Mouse (Mus musculus) liver, adult 2 months (tissue): Measurements from ENCODE around the gene Pnrc1. TPM values are rescaled to one million over a fixed set of nuclear protein-coding genes. Genes with fewer than 3 reads are reported as not detected.
A peak's percentile ranks its signal among the peaks of the same experiment; 100 is the strongest.

Experiments
- DNase-seq: peaks from one replicate; pipeline ENCODE4 v3.0.0-alpha.2; 2011; ENCODE audit warnings: low read depth, low spot score; ENCODE audit errors: extremely low read depth
- H3K27ac ChIP-seq: fragments of 200-500 bp; replicated peaks from 2 replicates; pipeline ENCODE4 v1.5.1; 2012; ENCODE audit warnings: low read depth, mild to moderate bottlenecking, control low read depth, inconsistent platforms, low read length; ENCODE audit not compliant: insufficient read depth
- H3K27me3 ChIP-seq: fragments of 200-500 bp; 2 replicates; pipeline ENCODE4 v1.6.1; 2012; ENCODE audit warnings: mild to moderate bottlenecking, moderate library complexity, low read length, inconsistent platforms; ENCODE audit not compliant: control insufficient read depth, insufficient read depth
- H3K36me3 ChIP-seq: fragments of 200-500 bp; 2 replicates; pipeline ENCODE4 v1.6.1; 2012; ENCODE audit warnings: low read length, inconsistent platforms; ENCODE audit not compliant: control insufficient read depth, insufficient read depth
- H3K4me1 ChIP-seq: fragments of 200-500 bp; 2 replicates; pipeline ENCODE4 v1.6.1; 2011; ENCODE audit warnings: low read length; ENCODE audit not compliant: control insufficient read depth, insufficient read depth
- H3K4me3 ChIP-seq: fragments of 200-500 bp; 2 replicates; pipeline ENCODE4 v1.5.1; 2011; ENCODE audit warnings: low read depth, mild to moderate bottlenecking, control low read depth, low read length, moderate library complexity; ENCODE audit not compliant: insufficient read depth
- H3K79me2 ChIP-seq: fragments of 200-500 bp; 2 replicates; pipeline ENCODE4 v1.6.1; 2012; ENCODE audit warnings: inconsistent platforms, mild to moderate bottlenecking, low read length, moderate library complexity; ENCODE audit not compliant: control insufficient read depth, insufficient read depth
- H3K9ac ChIP-seq: fragments of 200-500 bp; 2 replicates; pipeline ENCODE4 v1.6.1; 2012; ENCODE audit warnings: low read depth, mild to moderate bottlenecking, control low read depth, inconsistent platforms, low read length
- CTCF ChIP-seq: fragments of 200-500 bp; IDR thresholded peaks from 2 replicates; pipeline ENCODE4 v1.5.1; 2011; ENCODE audit warnings: low read depth, low read length, control low read depth
- POLR2A ChIP-seq: fragments of 200-500 bp; IDR thresholded peaks from 2 replicates; pipeline ENCODE4 v1.6.1; 2011; ENCODE audit warnings: low read length, control low read depth; ENCODE audit not compliant: insufficient read depth; ENCODE audit errors: extremely low read depth
- WGBS: fragments of 180-500 bp; shearing (Covaris S2); methylation state at CpG from one replicate; pipeline ENCODE4 v1.1.7; 2018; 5-methylcytosine and 5-hydroxymethylcytosine counted together
- polyA plus RNA-seq: library from polyadenylated mRNA; depleted of rRNA; stranded (reverse); fragments of >200 nt; gene quantifications from 2 replicates; pipeline ENCODE4 v1.2.3, GENCODE M21; 2012
- total RNA-seq: library from RNA; depleted of rRNA; stranded (reverse); fragments of >200 nt; gene quantifications from 2 replicates; pipeline ENCODE4 v1.2.3, GENCODE M21; 2014

Gene Pnrc1
- total and polyA plus RNA-seq, 2 experiments = 29.6 to 48.5 TPM

- no peak overlapping the region for H3K27ac ChIP-seq
- 41% methylated on average over 12 of the region's 12 CpGs for WGBS
Measured at GRCm38 (mm10) chr4:33243016-33243758, 46.8 kb downstream of the Pnrc1 start.

GRCm38 (mm10) chr4:33242536-33242935 lies 47.4 kb downstream of the Pnrc1 start:
- TF ChIP-seq CTCF (no peak), POLR2A (no peak)
- H3K27me3 ChIP-seq = no peaks in the 10 kb centered on the region
- H3K4me3 ChIP-seq = no peak overlapping the region
- 40% methylated on average over 5 of the region's 5 CpGs for WGBS
- H3K36me3 ChIP-seq = peaks cover 19% of the 10 kb centered on the region
- H3K79me2 ChIP-seq = peaks cover 3% of the 10 kb centered on the region; the same call in 1 of the 2 replicates
- peak; percentile 66 for DNase-seq
- no peak overlapping the region for H3K27ac ChIP-seq
- H3K4me1 ChIP-seq = peaks cover 6% of the 10 kb centered on the region
- H3K9ac ChIP-seq = no peak overlapping the region

More at GRCm38 (mm10) chr4:33243016-33243758, 46.8 kb downstream of the Pnrc1 start:
- no peak for TF ChIP-seq POLR2A
- TF ChIP-seq CTCF = no peak
- no peaks in the 10 kb centered on the region for H3K27me3 ChIP-seq
- H3K36me3 ChIP-seq = peaks cover 19% of the 10 kb centered on the region
- peaks cover 7% of the 10 kb centered on the region; the same call in 1 of the 2 replicates for H3K79me2 ChIP-seq
- no peak overlapping the region for H3K9ac ChIP-seq
- peaks cover 6% of the 10 kb centered on the region for H3K4me1 ChIP-seq
- H3K4me3 ChIP-seq = no peak overlapping the region
- peak; percentile 42 for DNase-seq

GRCm38 (mm10) chr4:33230881-33231280 lies 59.1 kb downstream of the Pnrc1 start:
- DNase-seq = peak; percentile 65
- no peaks in the 10 kb centered on the region for H3K79me2 ChIP-seq
- H3K27ac ChIP-seq = no peak overlapping the region
- 88% methylated on average over 18 of the region's 18 CpGs for WGBS
- no peaks in the 10 kb centered on the region for H3K36me3 ChIP-seq
- no peak overlapping the region for H3K4me3 ChIP-seq
- peaks cover 3% of the 10 kb centered on the region; the same call in 1 of the 2 replicates for H3K4me1 ChIP-seq
- TF ChIP-seq CTCF (no peak), POLR2A (no peak)
- no peaks in the 10 kb centered on the region for H3K27me3 ChIP-seq
- no peak overlapping the region for H3K9ac ChIP-seq

GRCm38 (mm10) chr4:33229639-33230038 lies 60.3 kb downstream of the Pnrc1 start:
- H3K36me3 ChIP-seq = no peaks in the 10 kb centered on the region
- no peak for TF ChIP-seq CTCF
- TF ChIP-seq POLR2A = no peak
- peaks cover 3% of the 10 kb centered on the region; the same call in 1 of the 2 replicates for H3K4me1 ChIP-seq
- no peak overlapping the region for H3K27ac ChIP-seq
- no peak overlapping the region for H3K4me3 ChIP-seq
- DNase-seq = peak; percentile 83
- no peaks in the 10 kb centered on the region for H3K27me3 ChIP-seq
- 54% methylated on average over 4 of the region's 4 CpGs for WGBS
- no peak overlapping the region for H3K9ac ChIP-seq
- H3K79me2 ChIP-seq = no peaks in the 10 kb centered on the region

- no peak for DNase-seq
- H3K36me3 ChIP-seq = no peaks in the 10 kb centered on the region
- no peak overlapping the region for H3K9ac ChIP-seq
- 79% methylated on average over 7 of the region's 7 CpGs for WGBS
- peaks cover 3% of the 10 kb centered on the region for H3K4me1 ChIP-seq
- no peak overlapping the region for H3K27ac ChIP-seq
- TF ChIP-seq POLR2A = no peak
- TF ChIP-seq CTCF = no peak
- H3K4me3 ChIP-seq = no peak overlapping the region
- H3K79me2 ChIP-seq = no peaks in the 10 kb centered on the region
- H3K27me3 ChIP-seq = no peaks in the 10 kb centered on the region
Measured at GRCm38 (mm10) chr4:33227164-33227563, 62.8 kb downstream of the Pnrc1 start.

- Histone ChIP-seq H3K4me3 (no peak overlapping the region), H3K27me3 (no peaks in the 10 kb centered on the region), H3K4me1 (no peaks in the 10 kb centered on the region; the same call in 1 of the 2 replicates), H3K27ac (no peak overlapping the region), H3K36me3 (no peaks in the 10 kb centered on the region), H3K79me2 (no peaks in the 10 kb centered on the region), H3K9ac (no peak overlapping the region)
- DNase-seq = peak; percentile 73
- TF ChIP-seq CTCF (no peak), POLR2A (no peak)
- 16% methylated on average over 7 of the region's 7 CpGs for WGBS
Measured at GRCm38 (mm10) chr4:33224003-33224675, 65.8 kb downstream of the Pnrc1 start.
